In the genomic region with DNA sequence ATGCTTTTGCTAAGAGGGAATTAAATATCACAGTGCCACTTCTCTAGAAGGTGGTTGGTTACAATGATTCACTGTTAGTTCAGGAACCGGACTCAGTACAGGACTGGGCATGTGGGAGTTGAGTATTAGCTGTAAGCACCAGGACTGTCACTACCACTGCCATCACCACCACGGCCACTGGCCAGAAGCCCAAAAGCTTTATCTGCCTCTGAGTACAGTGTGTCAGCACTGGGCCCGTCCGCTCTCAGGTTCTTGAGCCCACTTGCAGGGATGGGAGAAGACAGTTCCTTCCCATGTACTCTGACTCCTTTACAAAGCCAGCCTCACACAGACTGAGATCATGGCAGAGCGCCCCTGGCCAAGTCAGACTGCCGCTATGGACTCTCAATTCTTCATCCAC, we compare ENCODE assay signal across 19 mouse cellular contexts. TPM values are rescaled to one million over a fixed set of nuclear protein-coding genes. Genes with fewer than 3 reads are reported as not detected.
A peak's percentile ranks its signal among the peaks of the same experiment; 100 is the strongest.
DNase-seq lines count a peak whose midpoint lies in the region; ATAC-seq and TF ChIP-seq lines count a peak whose summit lies in the region.
"Had no signal": no experiment of that assay in that cellular context is flagged by ENCODE, and none has a peak within 500 bp of the region (broad histone marks: within the 10 kb centered on the region; RNA-seq: fewer than 3 reads in every experiment).

No protein-coding gene starts in this region.

- H3K36me3 ChIP-seq in embryonic facial prominence, embryonic 10.5 days (replicated peaks) = peaks cover 54% of the 10 kb centered on the region
- no peaks in the 10 kb centered on the region for H3K36me3 ChIP-seq in heart, embryonic 16.5 days (ENCODE audit: control insufficient read depth, insufficient read depth)
- H3K36me3 ChIP-seq in testis, adult 2 months (ENCODE audit: control insufficient read depth, insufficient read depth, low read length) = no peaks in the 10 kb centered on the region
- H3K36me3 ChIP-seq in midbrain, embryonic 13.5 days = no peaks in the 10 kb centered on the region

- 96% methylated on average over 6 of the region's 6 CpGs for WGBS in embryonic facial prominence, embryonic 10.5 days
- 55% methylated on average over 6 of the region's 6 CpGs for WGBS in heart, embryonic 16.5 days
- WGBS in midbrain, embryonic 13.5 days = 96% methylated on average over 6 of the region's 6 CpGs

- H3K4me2 ChIP-seq in heart, embryonic 16.5 days (ENCODE audit: low read depth, low read length) = no peak overlapping the region
- H3K4me2 ChIP-seq in midbrain, embryonic 13.5 days (replicated peaks) = no peak overlapping the region
- H3K4me2 ChIP-seq: forebrain, embryonic 13.5 days had no signal

- no peak overlapping the region for H3K9ac ChIP-seq in heart, embryonic 16.5 days (ENCODE audit: low read length)
- H3K9ac ChIP-seq in midbrain, embryonic 13.5 days (replicated peaks) = no peak overlapping the region
- H3K9ac ChIP-seq: forebrain, embryonic 13.5 days; liver, postnatal 0 days had no signal

- DNase-seq in layer of hippocampus, adult 2 months (ENCODE audit: low spot score in 2 of 2) = no peak
- DNase-seq in layer of hippocampus, adult 9-11 months = no peak
- DNase-seq in embryonic facial prominence, embryonic 10.5 days (ENCODE audit: low spot score) = no peak
- DNase-seq in adipocyte (ENCODE audit: low spot score) = no peak
- DNase-seq: adrenal gland, adult 8-10 months; cerebellum, adult 8-10 months; gastrocnemius, postnatal 36 days; kidney, adult 11 months; layer of hippocampus, postnatal 36 days; liver, postnatal 0 days; midbrain, embryonic 14.5 days had no signal

- 0 out of 2 replicates have a peak, but pooled peaks have one; percentile 8 for ATAC-seq in heart, embryonic 16.5 days (replicated peaks; ENCODE audit: extremely low read depth, insufficient read depth, low FRiP score)
- ATAC-seq in midbrain, embryonic 13.5 days = no peak
- ATAC-seq: forebrain, embryonic 13.5 days; liver, postnatal 0 days had no signal

- peaks cover 39% of the 10 kb centered on the region for H3K4me1 ChIP-seq in embryonic facial prominence, embryonic 10.5 days
- peaks cover 71% of the 10 kb centered on the region for H3K4me1 ChIP-seq in heart, embryonic 16.5 days (ENCODE audit: control insufficient read depth, insufficient read depth, low read length)
- peaks cover 6% of the 10 kb centered on the region for H3K4me1 ChIP-seq in testis, adult 2 months (ENCODE audit: control insufficient read depth, insufficient read depth, low read length)
- peaks cover 7% of the 10 kb centered on the region; the same call in 1 of the 2 replicates for H3K4me1 ChIP-seq in midbrain, embryonic 13.5 days (replicated peaks)

- TF ChIP-seq CTCF in layer of hippocampus, adult 2 months (conservative IDR thresholded peaks at IDR 0.05) = no peak
- TF ChIP-seq CTCF in testis, adult 2 months (IDR thresholded peaks at IDR 0.05; ENCODE audit: control insufficient read depth, insufficient read depth, insufficient replicate concordance, low read depth, low read length) = no peak

- peak overlapping the region; percentile 36; the same call in 1 of the 2 replicates for H3K27ac ChIP-seq in layer of hippocampus, adult 2 months
- 0 out of 2 replicates have a peak overlapping the region, but pooled peaks have one; percentile 24 for H3K27ac ChIP-seq in embryonic facial prominence, embryonic 10.5 days (replicated peaks)
- no peak overlapping the region for H3K27ac ChIP-seq in heart, embryonic 16.5 days (ENCODE audit: low read length)
- H3K27ac ChIP-seq in testis, adult 2 months (ENCODE audit: control insufficient read depth, insufficient read depth, low read depth, low read length) = no peak overlapping the region
- no peak overlapping the region for H3K27ac ChIP-seq in midbrain, embryonic 13.5 days
- H3K27ac ChIP-seq: forebrain, embryonic 13.5 days; hindbrain, postnatal 0 days; kidney, postnatal 0 days had no signal

- no peaks in the 10 kb centered on the region for H3K27me3 ChIP-seq in embryonic facial prominence, embryonic 10.5 days (replicated peaks; ENCODE audit: low read depth, poor library complexity, severe bottlenecking)
- no peaks in the 10 kb centered on the region for H3K27me3 ChIP-seq in heart, embryonic 16.5 days (ENCODE audit: control insufficient read depth, insufficient read depth, low read length)
- H3K27me3 ChIP-seq in testis, adult 2 months (ENCODE audit: control insufficient read depth, insufficient read depth, low read length) = no peaks in the 10 kb centered on the region
- H3K27me3 ChIP-seq in midbrain, embryonic 13.5 days = no peaks in the 10 kb centered on the region
- H3K27me3 ChIP-seq: forebrain, embryonic 13.5 days had no signal

- H3K4me3 ChIP-seq in layer of hippocampus, adult 2 months = no peak overlapping the region
- H3K4me3 ChIP-seq in embryonic facial prominence, embryonic 10.5 days = no peak overlapping the region
- H3K4me3 ChIP-seq in heart, embryonic 16.5 days (ENCODE audit: low read length) = no peak overlapping the region
- peak overlapping the region; percentile 69 for H3K4me3 ChIP-seq in testis, adult 2 months (ENCODE audit: control insufficient read depth, low read depth, low read length)
- no peak overlapping the region for H3K4me3 ChIP-seq in midbrain, embryonic 13.5 days (replicated peaks)
- H3K4me3 ChIP-seq: erythroblast, embryonic 14.5 days; forebrain, embryonic 13.5 days; myocyte had no signal

- H3K9me3 ChIP-seq in embryonic facial prominence, embryonic 10.5 days = no peaks in the 10 kb centered on the region
- no peaks in the 10 kb centered on the region for H3K9me3 ChIP-seq in heart, embryonic 16.5 days (replicated peaks; ENCODE audit: control insufficient read depth, low read length)
- no peaks in the 10 kb centered on the region for H3K9me3 ChIP-seq in midbrain, embryonic 13.5 days
- H3K9me3 ChIP-seq: forebrain, embryonic 13.5 days had no signal

- TF ChIP-seq POLR2A in testis, adult 2 months (IDR thresholded peaks at IDR 0.05; ENCODE audit: control insufficient read depth, low read depth, low read length) = no peak

RNA-seq across cellular contexts. Expression of gene Actn1, which starts 16.0 kb away (rescaled TPM):
- 100 to 1,000 TPM in 1 of 2 experiments, 10 to 100 TPM in 1; 91.0 to 103 TPM for total RNA-seq in layer of hippocampus, adult 2 months (2021)
- 38.2 and 39.3 TPM in 2 replicates for polyA plus RNA-seq in embryonic facial prominence, embryonic 10.5 days (2016; fragmentation: Nextera tagmentation; extraction: Ambion mirVana)
- 31.0 and 33.1 TPM in 2 replicates for polyA plus RNA-seq in heart, embryonic 16.5 days (2015; fragmentation: Nextera tagmentation; extraction: Ambion mirVana)
- 7.6 and 10.1 TPM in 2 replicates for polyA plus RNA-seq in testis, adult 2 months (2012; rRNA removed)
- 5.5 and 7.3 TPM in 2 replicates for polyA plus RNA-seq in midbrain, embryonic 13.5 days (2015; fragmentation: Nextera tagmentation; extraction: Ambion mirVana)

Comparison
In these comparisons a context has a peak if more than half of its experiments do, and no peak if none do; other contexts are left out.
1. H3K27ac ChIP-seq: peak in layer of hippocampus, adult 2 months (single experiment) and embryonic facial prominence, embryonic 10.5 days (single experiment); none in heart, embryonic 16.5 days (single experiment), testis, adult 2 months (single experiment) and midbrain, embryonic 13.5 days (single experiment).